Mouse (Mus musculus) neural tube, embryonic 13.5 days (tissue): ENCODE data around the gene Gm8011. TPM values are rescaled to one million over a fixed set of nuclear protein-coding genes. Genes with fewer than 3 reads are reported as not detected.
"Not testable (repeated sequence)": the region's sequence is repeated elsewhere in the genome, so short reads cannot be mapped to it uniquely, and the experiment has no call there.

Source experiments
- ATAC-seq: fragments of 200-750 bp; cut with Nextera tagmentation; 2 replicates; pipeline ENCODE4 v1.8.0; 2017; ENCODE audit warnings: low read depth, mild to moderate bottlenecking, moderate TSS enrichment, moderate library complexity
- H3K27ac ChIP-seq: fragments of 300-500 bp; sonication (generic); replicated peaks from 2 replicates; pipeline ENCODE4 v1.5.1; 2015; ENCODE audit warnings: moderate library complexity, mild to moderate bottlenecking, inconsistent platforms
- H3K27me3 ChIP-seq: fragments of 300-500 bp; sonication (generic); 2 replicates; pipeline ENCODE4 v1.6.1; 2015; ENCODE audit warnings: mild to moderate bottlenecking, inconsistent platforms
- H3K36me3 ChIP-seq: fragments of 300-500 bp; sonication (generic); 2 replicates; pipeline ENCODE4 v1.6.1; 2015; ENCODE audit warnings: mild to moderate bottlenecking, inconsistent platforms
- H3K4me1 ChIP-seq: fragments of 300-500 bp; sonication (generic); replicated peaks from 2 replicates; pipeline ENCODE4 v1.6.1; 2015; ENCODE audit warnings: inconsistent platforms
- H3K4me2 ChIP-seq: fragments of 300-500 bp; sonication (generic); 2 replicates; pipeline ENCODE4 v1.6.1; 2015; ENCODE audit warnings: inconsistent platforms, mild to moderate bottlenecking, moderate library complexity
- H3K4me3 ChIP-seq: fragments of 300-500 bp; sonication (generic); 2 replicates; pipeline ENCODE4 v1.5.1; 2015; ENCODE audit warnings: mild to moderate bottlenecking, inconsistent platforms
- H3K9ac ChIP-seq: fragments of 300-500 bp; sonication (generic); 2 replicates; pipeline ENCODE4 v1.6.1; 2015; ENCODE audit warnings: moderate library complexity, mild to moderate bottlenecking, inconsistent platforms
- H3K9me3 ChIP-seq: fragments of 300-500 bp; sonication (generic); 2 replicates; pipeline ENCODE4 v1.6.1; 2016; ENCODE audit warnings: inconsistent platforms
- WGBS: fragments of 180-500 bp; shearing (Covaris S2); methylation state at CpG from one replicate; pipeline ENCODE4 v1.1.7; 2015; 5-methylcytosine and 5-hydroxymethylcytosine counted together
- polyA plus RNA-seq: library from polyadenylated mRNA; unstranded; fragments of >200 nt; fragmentation: Nextera tagmentation; extraction: Ambion mirVana; gene quantifications from 2 replicates; pipeline ENCODE4 v1.2.1, GENCODE M21; 2015

The Gm8011 gene
- not detected in 2 replicates for polyA plus RNA-seq

GRCm38 (mm10) chr14:42463581-42463980 is at the start of gene Gm8011:
Gm8011 (plus strand) TSS chr14:42463881.
- 60% methylated on average over 2 of the region's 2 CpGs for WGBS

GRCm38 (mm10) chr14:42439573-42439972 is 24.1 kb upstream of the Gm8011 start, which contains the start of gene Gm8005:
Gm8005 (minus strand) TSS chr14:42439673.
- H3K27me3 ChIP-seq, H3K27ac ChIP-seq, H3K4me1 ChIP-seq, H3K9ac ChIP-seq, H3K4me3 ChIP-seq, H3K4me2 ChIP-seq, H3K9me3 ChIP-seq, ATAC-seq, H3K36me3 ChIP-seq: not testable (repeated sequence)
- WGBS: 89% methylated on average over 2 of the region's 4 CpGs

More at GRCm38 (mm10) chr14:42463581-42463980, at the start of gene Gm8011:
- H3K27me3 ChIP-seq, ATAC-seq, H3K27ac ChIP-seq, H3K4me3 ChIP-seq, H3K9me3 ChIP-seq, H3K4me2 ChIP-seq, H3K36me3 ChIP-seq, H3K4me1 ChIP-seq, H3K9ac ChIP-seq: not testable (repeated sequence)

- H3K4me2 ChIP-seq, H3K4me3 ChIP-seq, H3K9ac ChIP-seq, H3K9me3 ChIP-seq, H3K27me3 ChIP-seq, H3K36me3 ChIP-seq, ATAC-seq, H3K27ac ChIP-seq, H3K4me1 ChIP-seq: not testable (repeated sequence)
- 83% methylated on average over 2 of the region's 3 CpGs for WGBS
These were observed 38.6 kb downstream of the Gm8011 start, which contains the start of gene Gm8020 for GRCm38 (mm10) chr14:42502249-42502648. Gm8020 (minus strand) TSS chr14:42502349.

Other genes with a start within 250 kb of the Gm8011 start
- not detected in 2 replicates for gene Gm17026, start 203.8 kb upstream of the Gm8011 start, polyA plus RNA-seq
- gene Gm9611, start 166.5 kb upstream of the Gm8011 start, polyA plus RNA-seq: not detected in 2 replicates
- gene Gm7995, start 153.7 kb upstream of the Gm8011 start, polyA plus RNA-seq: not detected in 2 replicates
- gene Gm8005, start 24.2 kb upstream of the Gm8011 start, polyA plus RNA-seq: not detected in 2 replicates
- gene Gm8020, start 38.5 kb downstream of the Gm8011 start, polyA plus RNA-seq: not detected in 2 replicates
- not detected in 2 replicates for gene Gm8024, start 60.4 kb downstream of the Gm8011 start, polyA plus RNA-seq
- gene Gm17124, start 136.0 kb downstream of the Gm8011 start, polyA plus RNA-seq: not detected in 2 replicates
- not detected in 2 replicates for gene Gm3633, start 178.0 kb downstream of the Gm8011 start, polyA plus RNA-seq
- not detected in 2 replicates for gene Gm10378, start 192.1 kb downstream of the Gm8011 start, polyA plus RNA-seq